Mouse (Mus musculus): ENCODE data around the gene Atxn1.

DNA sequence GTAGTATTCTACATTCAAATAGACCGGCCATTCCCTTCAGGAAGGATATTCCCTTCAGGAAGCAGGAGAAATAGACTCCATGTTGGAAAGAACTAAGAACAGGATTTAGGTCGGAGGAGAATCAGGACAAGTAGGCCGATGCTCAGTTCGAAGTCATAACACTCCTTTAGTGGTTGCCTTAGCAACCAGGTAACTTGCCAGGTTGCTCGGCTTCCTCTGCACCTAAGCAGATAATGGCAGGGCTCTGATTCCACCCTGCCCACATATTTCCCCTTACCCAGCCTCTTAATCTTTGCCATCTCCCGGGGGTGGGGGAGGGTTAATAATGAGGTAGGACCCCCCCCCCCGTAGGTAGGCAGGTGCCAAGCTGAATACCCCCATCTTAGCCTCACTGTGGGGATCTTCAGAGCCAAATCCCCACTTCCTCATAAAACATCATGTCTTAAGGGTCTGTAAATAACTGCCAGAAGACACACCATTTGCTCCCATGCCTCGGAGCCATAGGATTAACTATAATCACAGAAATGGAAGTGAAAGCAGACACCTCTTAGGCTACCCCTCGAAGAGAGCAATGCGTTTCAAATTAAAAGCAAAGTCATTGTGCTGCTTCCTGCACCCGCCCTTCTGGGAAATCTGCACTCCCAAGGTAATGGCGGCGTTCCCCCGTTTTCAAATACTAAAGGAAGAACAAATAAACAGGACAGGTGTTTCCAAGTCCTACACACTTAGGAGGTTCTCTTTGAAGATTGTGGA, 240.1 kb downstream of the Atxn1 start:
- no peak for TF ChIP-seq CTCF (IDR thresholded peaks at IDR 0.05; ENCODE audit: low read depth, low read length)
- TF ChIP-seq POLR2A (IDR thresholded peaks at IDR 0.05; ENCODE audit: borderline replicate concordance, low read depth, low read length) = no peak
